Mouse (Mus musculus) right cerebral cortex, adult 18-20 months (tissue): ENCODE data around the gene Hdac5.

Experiments used
- DNase-seq: peaks from one replicate; pipeline ENCODE4 v3.0.0; 2022; ENCODE audit warnings: mixed read lengths

The Hdac5 gene

DNA sequence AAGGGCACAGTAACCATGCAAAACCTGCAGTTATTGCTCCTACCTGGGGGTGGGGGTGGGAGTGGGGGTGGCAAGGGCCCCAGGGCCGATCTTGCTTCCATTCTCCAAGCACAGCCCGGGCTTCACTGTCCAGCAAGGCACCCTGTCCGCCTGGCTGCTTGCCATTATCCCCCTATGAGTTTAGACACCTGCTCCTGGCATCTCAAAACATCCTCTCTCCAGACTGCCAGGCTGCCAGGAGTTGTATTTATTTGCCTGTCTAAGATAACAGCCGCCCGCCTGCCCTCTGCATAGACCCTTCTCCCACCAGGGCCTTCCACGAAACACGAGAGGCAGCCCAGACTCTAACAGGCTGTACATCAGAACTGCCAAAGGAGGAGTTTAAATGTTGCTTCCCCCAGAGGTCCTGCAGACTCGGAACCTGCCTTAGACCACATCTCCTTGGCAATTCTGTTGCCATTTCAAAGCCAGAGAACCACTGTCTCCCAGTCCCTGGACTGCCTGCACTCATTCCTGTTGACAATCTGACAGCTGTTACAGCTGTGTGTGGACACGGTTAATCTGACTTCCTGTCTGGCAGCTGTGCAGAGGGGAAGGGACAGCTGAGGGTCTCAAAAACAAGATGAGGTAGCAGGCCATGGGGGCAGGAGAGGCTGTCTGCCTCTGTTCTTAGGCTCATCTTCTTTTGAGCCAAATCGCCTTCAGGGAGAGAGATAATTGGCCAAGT lies 15.4 kb downstream of the Hdac5 start:
- no peak for DNase-seq

DNA sequence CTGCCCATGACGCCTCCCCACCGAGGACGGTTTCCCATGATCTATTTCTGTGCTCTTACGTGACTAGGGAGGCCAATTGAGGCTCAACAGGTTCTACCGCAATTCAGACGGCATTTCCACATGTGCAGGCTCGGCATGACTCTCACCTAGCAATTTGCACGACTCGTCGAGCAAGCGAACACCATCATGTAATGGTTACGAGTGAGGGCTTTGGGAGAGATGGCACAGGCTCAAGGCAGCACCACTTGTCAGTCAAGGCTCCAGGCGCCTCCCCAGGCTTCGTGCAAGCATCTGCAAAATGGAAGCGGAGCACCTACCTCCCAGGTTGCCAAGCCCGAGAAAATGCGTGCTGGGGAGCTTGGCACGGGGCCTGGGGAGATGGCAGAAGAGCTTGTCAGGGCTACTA lies 18.0 kb downstream of the Hdac5 start:
- DNase-seq = no peak

DNA sequence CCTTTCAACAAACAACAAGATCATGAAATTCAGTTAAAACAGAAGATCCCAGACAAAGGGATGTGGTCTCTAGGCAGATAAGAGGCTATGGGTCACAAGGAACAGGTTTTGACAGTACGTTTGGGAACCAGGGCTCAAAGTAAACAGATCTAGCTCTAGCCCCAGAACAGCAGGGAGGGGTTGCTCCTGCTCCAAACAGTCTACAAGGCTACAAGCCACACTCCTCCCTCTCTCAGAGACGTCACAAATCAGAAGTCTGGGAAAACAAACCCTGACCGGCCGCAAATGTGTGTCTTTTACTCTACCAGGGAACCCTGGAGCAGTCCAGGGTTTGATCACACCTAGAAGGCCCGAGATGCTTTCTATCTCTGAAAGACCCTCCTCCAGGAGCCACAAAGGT lies 19.0 kb downstream of the Hdac5 start:
- DNase-seq = no peak

DNA sequence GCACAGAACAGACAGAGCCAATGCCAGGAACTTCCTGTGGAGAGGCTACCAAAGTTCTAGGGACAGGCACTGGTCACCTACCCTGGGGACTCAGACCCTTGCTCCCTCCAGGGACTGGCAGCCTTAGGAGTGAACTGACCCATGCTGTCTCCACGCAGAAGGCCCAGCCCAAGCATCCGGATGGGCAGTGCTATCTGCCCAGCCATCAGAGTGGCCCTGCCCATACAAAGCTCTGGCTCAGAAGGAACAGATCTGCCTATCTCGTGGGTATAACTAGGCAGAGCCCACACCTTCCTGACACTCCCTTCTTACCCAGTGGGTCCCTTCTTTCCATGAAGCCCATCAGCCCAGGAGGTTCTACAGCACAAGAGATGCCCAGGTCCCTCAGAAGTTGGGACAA lies 19.8 kb downstream of the Hdac5 start:
- no peak for DNase-seq

DNA sequence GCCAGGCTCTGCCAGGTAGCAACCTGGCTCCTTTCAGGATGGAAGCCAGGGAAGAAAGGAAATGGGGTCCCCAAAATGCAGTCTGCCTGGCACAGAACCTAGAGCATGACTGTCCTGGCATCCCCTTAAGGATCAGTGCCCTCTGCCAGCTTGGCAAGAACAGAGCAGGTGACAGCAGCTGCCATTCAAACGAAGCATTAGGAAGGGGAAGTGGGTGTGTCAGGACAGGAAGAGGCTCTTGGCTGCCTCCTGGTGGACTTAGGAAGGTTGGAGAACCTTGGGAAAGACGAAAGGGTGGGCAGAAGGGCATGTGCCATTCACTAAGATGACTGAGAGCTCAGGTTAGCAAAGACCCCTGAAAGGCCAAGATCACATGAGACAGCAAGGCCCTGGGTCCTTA lies 20.2 kb downstream of the Hdac5 start:
- no peak for DNase-seq

DNA sequence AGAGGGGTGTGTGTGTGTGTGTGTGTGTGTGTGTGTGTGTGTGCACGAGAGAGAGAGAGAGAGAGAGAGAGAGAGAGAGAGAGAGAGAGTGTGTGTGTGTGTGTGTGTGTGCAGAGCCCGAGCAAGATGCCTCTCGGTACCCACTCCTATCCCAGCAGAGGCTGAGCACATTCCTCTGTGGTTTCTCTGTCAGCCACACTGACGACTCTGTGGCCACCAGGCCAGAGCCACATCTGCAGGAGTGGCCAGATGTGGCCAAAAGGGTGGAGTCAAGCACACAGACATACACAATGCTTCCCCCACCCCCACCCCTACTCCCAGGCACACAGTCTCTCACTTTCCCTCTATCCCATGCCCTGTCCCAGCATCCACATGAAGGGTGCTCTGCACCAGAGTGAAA lies 21.1 kb downstream of the Hdac5 start:
- no peak for DNase-seq

DNA sequence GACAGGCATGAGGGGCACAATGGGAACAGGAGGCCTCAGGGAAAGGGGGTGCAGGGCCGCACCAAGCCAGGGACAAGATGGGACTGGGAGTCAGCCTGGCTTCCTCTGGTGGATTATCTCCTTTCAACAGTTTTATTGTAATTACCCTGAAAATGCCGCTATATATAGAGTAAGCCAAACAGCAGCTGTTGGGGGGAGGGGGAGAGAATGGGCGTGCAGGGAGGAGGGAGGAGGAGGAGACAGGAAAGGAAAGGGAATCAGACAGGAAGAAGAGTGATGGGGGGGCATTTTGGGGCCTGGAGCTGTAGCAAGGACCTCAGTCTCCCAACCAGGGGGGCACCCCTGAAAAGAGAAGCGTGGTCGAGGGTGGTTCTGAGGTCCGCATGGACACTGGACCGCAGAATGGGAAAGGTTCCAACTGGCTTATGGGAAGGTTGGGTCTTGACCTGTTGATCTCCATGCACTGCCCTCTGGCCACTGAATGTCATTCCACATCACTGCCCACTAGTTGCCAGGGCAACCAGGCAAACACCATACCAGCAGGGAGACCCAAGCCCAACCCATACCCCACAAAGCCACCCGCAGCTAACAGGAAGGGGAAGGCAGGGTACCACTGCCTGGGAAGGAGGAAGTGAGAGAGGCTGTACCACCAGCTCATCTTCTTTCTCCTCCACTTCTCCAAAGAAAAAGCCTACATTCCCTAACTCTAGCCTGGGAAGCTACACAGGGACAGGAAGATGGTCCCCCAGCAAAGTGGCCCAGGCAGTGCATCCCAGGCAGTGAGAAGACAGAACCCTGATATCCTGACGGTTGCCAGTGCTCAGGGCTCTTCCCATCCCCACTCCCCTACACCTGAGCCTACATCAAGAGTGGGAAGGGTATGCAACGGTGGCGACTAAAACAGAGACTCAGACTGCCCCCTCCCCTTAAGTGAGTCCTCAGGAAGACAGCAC lies 21.9 kb downstream of the Hdac5 start:
- peak; percentile 54 for DNase-seq

DNA sequence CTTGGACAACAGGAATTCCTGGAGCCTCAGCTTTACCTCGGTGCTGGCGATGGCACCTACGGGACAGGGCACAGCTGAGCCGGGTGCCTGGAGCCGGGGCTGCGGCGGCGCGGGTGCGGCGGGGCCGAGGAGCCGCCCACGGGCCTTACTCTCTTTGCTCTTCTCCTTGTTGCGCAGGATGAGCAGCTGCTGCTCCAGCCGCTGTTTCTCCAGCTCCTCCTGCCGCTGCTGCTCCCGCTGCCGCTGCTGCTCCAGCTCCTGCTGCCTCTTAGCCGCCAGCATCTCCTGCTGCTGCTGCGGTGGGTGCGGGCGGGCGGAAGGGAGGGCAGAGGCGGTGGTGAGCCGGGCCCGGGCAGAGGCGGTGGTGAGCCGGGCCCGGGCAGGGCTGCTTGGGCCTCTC lies 23.5 kb downstream of the Hdac5 start:
- DNase-seq = peak; percentile 29

DNA sequence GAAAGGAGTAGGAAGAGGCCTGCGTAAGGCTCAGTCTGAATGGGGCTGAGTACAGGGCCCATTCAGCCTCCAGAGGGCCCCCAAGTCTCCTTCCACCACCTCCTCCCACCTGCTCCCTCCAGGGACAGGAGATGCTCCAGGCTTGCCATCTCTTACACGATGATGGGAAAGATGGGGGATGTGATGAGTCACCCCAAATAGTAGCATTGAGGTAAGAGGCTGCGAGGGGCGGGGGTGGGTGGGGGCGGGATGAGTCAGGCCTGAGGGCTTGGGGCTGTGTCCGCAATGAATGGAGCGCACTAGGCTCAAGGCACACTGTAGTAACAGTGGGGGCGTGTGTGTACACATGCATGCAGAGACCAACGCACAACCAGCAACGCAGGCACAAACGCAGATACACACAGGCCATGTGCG lies 28.6 kb downstream of the Hdac5 start:
- peak; percentile 87 for DNase-seq

DNA sequence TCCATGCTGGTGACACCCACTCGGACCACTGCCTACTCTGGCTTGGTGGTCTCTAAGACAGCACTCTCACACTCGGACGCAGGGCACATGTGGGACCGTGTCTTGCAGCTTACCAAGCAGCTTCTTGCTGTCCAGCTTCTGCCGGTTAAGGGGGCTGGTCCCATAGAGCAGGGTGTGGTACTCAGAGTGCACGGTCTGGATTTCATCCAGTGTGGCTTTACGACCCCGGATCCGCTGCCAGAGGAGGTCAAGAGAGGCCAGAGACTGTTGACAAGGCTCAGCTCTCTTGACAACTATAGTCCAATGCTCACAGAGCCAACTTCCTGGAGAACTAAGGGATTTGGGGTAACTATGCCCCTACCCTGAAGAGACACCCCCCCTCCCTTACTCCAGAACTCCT lies 30.1 kb downstream of the Hdac5 start:
- DNase-seq = no peak

DNA sequence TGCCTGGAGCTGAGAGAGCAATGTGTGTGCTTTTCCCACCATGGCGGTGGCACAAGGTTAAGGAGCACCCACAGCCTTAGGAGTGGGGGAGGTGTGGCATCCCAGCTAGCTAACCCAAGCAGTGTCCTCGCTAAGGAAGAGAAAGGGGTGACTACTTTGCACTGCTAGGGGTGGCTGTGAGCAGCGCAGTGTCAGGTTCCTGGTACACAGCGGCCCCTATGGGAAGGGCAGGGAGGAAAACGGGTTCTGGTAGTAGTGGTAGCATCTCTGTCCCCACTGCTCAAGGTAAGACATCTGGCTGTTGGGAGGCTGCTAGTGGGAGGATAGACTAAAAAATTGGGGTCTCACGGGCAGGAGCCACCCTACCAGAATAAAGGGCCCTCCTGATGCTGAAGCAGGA lies 31.7 kb downstream of the Hdac5 start:
- no peak for DNase-seq

DNA sequence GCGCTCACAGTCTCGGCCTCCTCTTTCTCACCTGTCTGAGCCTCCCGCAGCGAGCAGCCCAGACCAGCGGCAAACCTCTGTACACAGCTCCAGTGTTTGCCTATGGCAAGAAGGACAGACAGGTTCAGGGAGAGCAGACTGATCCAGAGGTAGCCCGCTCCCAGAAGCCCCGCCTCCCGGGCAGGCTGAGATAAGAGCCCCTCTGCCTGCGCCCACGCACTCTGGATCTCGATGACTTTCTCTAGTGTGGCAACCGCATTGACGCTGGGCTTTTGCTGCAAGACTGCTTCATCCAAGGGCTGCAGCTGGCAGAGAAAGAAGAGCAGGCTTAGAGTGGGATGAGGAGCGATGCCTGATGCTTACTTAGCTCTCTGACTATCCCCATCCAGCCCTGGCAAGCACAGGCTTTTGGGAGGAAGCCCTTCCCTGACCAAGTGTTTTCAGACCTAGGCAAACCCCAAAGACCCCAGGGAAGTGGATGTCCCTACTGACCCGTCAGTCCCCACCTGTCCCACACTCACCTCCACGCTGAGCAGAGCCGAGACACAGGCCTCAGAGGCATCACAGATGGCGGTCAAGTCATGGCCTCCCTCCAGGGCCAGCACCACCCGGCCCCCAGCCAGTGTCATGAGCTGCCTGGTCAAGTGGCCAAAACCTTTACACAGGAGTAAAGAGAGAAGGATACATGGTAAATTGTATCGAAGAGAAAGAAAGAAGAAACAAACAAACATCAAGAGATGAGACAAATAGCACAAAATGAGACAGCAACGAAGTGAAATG lies 33.8 kb downstream of the Hdac5 start:
- peak; percentile 65 for DNase-seq

DNA sequence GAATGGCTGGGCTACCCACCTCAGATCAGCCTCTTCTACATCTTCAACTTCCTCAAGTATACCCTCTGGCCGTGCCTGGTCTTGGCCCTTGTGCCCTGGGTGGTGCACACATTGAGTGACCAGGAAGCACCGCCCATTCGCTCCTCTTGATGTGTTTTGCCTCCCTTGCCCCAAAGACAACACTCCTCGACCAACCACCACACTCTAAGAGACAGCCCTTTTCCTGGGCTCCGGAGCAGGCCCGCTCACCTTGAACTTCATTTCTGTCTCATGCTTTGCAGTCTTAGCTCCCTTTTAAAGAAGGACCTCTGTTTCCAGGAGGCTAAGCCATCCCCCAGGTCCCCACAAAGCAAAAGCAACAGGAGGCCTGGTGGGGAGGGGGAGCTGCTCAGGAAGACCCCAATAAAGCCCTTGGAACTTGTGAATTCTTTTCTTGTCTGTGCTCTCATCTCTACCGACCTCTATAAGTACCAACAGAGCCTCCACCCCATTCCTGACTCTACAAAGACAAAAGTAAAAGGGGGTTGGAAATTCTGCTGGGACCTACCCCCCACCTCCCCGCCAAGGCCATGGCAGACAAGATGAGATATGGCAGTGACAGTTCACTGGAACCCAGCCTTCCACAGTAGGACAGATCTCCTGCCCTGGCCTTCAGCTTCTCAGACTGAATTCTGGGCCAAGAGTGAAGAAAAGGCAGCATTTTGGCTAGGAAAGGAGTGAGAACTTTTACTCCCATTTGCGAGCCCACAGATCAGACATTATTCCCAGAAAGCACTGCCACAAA lies 36.1 kb downstream of the Hdac5 start:
- DNase-seq = no peak

DNA sequence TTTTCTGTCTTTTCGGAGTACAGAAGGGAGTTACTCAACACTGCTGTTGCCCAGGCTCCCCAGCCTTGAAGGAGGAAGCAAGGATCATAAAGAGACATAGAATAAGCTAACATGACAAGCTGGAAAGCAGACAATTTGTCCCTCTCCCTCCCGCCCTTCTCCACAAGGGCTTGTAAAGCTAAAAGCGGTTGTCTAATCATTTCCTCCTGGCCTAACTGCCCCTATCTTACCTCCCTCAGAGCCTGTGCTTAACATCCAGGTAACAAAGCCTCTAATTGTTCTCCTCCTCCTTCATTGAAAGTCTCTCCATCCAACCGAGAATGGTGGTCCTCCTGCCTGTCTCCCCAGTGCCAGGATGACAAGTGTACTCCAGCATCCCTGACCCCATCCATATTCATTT lies 39.1 kb downstream of the Hdac5 start:
- DNase-seq = no peak

DNA sequence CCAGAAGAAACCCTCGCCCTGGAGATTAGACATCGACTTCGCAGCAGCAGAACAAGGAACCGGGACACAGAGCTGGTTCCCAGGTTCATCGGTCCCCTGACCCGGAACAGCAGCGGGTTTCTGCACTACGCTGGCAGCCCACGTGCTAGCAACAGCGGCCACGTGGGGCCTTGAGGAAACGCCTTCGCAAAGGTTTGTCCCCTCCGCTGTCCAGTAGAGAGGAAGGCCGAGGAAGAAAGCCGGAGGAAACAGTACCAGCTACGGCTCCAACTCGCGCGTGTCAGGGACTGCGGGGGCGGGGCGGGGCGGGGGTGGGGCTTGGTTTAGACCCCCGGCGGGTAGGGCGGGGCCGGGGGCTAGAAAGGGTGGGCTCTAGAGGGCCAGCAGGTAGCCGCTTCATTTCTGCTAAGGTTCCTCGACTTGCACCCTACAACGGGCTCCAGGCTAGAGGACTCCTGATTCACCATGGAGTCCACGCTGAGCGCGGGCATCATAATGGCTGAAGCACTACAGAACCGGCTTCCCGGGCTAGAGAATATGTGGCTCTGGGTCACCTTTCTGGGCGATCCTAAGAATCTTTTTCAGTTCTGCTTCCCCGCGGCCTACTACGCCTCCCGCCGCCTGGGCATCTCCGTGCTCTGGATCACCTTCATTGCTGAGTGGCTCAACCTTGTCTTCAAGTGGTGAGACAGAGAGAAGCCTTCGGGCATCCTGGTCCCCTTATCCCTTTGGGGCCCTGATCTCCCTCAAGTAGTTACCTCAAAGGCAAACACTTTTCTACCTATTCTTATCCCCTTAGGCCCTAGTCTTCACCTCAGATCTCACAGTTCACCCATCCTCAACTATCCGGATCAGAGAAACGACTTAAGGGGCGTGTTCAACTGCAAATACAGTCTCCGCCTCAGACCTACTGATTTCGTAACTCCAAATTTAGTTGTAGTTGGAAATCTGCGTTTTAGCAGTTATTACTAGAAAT lies 40.2 kb downstream of the Hdac5 start, which contains the start of gene G6pc3:
Gene G6pc3, plus strand, starts transcription at position 160 of the 976 bp plus-strand sequence.
- DNase-seq = peak; percentile 93

DNA sequence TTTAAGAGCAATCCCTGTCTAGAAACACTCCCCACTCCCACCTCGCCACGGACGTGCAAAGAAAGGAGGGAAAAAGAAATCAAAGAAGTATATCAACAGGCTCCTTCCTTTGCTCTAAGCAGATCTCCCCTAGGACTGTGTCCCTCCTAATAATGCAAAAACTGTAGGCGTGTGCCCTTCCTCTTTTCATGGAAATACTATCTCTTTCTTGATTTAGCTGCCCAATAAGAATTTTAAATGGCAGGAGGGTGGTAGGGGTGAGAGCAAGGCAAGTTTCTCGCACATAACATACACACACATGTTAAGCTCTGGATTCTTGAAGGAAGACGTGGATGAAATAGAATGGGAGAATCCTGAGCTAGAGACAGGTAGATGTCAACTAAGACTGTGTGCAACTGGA lies 41.0 kb downstream of the Hdac5 start:
- no peak for DNase-seq

DNA sequence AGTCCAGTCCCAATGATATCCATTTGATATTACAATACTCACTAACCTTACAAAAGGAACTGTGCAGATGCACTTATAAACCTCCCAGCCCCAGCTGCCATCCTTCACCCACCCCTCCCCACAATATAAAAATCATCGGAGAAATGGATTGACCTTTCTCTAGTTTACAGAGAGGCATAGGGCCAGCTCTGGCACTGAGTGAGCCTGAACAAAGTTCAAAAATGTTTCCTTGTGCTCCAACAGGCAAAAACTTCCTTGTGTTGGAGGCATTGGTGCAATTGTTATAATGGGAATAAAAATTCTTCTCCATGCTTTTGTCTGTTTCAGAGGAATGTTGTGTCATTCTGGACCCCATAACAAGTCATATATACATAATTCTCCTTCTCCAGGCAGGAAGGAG lies 43.7 kb downstream of the Hdac5 start:
- DNase-seq = no peak

DNA sequence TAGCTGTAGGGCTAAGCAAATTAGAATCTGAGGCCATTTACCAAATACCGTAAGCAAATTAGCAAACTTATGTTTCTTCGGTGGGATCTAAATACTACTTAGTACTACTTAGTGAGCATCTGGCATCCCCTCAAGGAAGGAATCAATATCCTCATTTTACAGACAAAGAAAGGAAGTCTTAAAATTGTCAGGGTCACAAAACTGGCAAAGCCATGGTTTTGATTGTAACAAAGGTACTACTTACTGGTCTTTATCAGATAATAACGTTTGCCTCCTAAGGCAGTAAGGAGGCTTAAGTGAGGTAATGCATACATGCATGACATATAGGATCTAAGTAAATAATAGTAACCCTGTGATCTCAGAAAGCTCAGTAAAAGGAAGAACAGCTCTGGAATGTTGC lies 44.3 kb downstream of the Hdac5 start:
- DNase-seq = no peak

DNA sequence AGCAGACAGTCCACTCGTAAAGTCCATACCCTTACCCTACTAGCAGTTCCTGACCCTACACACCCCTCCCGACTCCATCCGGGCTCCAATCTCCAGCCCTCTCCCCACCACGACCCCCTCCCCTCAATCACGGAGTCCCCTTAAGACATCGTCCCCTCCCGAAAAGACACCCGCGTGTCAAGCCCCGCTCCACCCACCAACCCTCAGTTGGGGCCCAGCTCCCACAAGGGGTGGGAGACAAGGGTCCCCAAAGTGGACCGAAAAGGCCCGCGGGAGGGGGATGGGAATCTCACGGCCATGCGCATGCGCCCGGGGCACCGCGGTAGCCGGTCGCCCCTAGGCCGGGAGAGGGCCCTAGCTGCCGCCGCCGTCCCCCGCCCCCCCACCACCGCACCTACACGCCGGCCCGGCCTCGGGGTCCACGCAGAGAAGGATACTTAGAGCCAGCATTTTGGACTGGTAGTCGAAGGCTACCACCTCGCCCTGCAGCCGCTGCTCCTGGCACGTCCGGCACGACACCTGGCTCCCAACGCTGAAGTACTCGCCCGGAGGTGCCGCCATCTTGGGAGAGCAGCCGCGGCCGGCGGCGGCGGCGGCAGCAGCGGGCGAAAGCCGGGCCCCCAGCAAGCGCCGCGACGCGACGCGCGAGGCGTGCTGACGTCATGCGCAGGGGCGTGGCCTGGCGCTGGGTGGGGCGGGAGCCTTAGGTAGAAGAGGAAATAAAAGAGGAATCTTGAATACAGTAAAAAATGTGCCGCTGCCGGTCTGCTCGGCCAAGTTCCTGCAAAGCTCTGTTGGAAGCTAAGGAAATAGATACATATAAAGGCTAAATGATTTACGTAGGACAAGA lies 45.1 kb downstream of the Hdac5 start, which contains the start of gene Lsm12:
Gene Lsm12, minus strand, starts transcription at position 651 of the 850 bp plus-strand sequence.
- peak; percentile 94 for DNase-seq

DNA sequence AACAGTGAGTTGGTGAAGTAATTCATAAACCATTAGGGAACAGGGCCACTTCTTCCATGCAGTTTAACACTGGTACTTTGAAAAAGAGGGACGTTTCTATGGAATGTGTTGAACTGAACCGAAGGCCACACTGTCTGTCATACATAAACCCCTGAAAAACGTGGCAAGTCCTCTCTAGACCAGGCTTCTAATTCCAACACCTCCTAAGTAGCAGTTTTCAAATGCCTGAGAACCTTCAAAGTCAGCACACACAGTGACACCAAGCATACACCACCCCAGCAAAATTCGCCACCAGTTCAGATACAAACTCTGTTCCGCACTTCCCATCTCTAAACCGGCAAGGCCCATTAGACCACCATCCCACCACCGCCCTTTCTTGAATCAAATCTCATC lies 45.7 kb downstream of the Hdac5 start:
- DNase-seq = no peak
